Mouse (Mus musculus): Measurements from ENCODE around the gene Kctd5.

Kctd5 gene

DNA sequence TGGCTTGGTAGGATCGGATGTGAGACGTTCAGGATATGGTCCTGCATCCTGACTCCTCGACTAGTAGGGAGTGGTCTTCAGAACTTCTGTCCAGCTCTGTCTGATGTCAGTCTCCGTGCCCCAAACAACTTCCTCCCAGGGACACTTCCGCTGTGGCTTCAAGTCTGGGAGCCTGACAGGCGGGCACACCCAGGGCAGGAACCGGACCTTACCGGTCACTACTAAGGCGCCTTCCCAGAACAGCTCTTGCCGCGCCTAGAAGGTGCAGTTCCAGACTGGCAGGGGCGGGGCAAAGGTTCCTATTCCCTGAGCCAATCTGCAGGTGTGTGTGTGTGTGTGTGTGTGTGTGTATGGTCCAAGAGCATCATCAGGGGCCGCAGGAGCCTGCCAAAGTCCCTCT, 35.9 kb downstream of the Kctd5 start:
- DNase-seq (ENCODE audit: low spot score): peak; percentile 12

DNA sequence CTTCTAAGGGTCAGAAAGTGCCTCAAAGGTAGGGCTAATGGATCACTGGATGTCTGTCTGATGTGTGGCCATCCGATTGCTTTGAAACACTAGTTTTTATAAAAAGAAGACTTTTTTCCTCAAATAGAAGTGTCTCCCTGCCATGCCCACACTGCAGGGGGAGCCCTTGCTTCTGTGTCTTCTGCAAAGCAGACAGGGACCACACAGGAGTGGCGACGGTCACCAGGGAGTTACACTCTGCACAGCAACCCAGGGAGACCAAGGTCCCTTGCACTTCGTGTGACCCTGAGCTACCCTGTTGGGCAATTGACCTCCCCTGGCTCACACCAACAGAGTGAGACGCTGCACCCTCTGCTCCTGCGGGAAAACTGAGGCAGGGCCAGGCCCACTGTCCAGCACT, 36.3 kb downstream of the Kctd5 start:
- DNase-seq (ENCODE audit: low spot score): no peak

GRCm38 (mm10) chr17:24035087-24035486, 38.2 kb downstream of the Kctd5 start:
- DNase-seq (ENCODE audit: low spot score): no peak

- DNase-seq (ENCODE audit: low spot score): no peak
These were observed 42.7 kb downstream of the Kctd5 start for GRCm38 (mm10) chr17:24030551-24030950.

- no peak for DNase-seq (ENCODE audit: low spot score)
These were observed 43.8 kb downstream of the Kctd5 start for GRCm38 (mm10) chr17:24029477-24029876.

DNA sequence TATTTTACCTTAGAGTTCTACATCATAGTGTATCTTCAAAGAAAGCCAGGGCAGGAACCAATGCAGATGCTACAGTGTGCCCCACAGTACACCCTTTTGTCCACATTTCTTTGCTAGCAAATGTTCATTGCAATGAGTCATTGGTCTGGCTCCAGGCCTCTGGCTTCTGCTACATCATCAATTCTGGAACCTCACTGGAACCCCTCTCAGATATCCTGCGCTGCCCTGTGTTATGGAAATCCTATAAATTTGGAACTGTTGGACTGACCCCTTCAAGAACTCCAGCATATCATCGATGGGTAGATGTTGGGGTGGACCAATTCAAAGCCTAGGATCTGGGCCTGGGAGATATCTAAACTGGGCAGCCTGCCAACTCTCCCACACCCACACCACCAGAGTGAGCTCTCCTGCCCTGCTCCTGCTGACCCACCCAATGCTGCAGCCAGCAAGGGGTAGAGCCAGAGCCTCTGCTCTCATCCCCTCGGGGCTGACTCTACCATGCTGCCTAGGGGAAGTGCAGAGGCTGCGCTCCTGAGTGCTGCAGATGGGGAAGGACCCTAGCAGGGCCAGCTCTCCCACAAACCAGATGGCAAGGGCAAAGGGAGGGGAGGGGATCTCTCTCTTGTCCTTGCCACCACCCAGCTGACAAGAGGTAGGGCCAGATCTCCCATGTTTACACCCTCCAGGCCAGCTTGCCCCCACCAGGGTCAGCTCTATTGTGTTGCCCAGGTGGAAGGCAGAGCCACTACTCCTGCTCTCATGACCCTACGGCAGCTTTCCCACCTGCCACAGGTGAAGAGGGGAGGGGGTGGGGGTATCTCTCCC, 51.7 kb downstream of the Kctd5 start:
- peak; percentile 23 for DNase-seq (ENCODE audit: low spot score)

GRCm38 (mm10) chr17:24020696-24021095, 52.6 kb downstream of the Kctd5 start:
- DNase-seq (ENCODE audit: low spot score): peak; percentile 59

DNA sequence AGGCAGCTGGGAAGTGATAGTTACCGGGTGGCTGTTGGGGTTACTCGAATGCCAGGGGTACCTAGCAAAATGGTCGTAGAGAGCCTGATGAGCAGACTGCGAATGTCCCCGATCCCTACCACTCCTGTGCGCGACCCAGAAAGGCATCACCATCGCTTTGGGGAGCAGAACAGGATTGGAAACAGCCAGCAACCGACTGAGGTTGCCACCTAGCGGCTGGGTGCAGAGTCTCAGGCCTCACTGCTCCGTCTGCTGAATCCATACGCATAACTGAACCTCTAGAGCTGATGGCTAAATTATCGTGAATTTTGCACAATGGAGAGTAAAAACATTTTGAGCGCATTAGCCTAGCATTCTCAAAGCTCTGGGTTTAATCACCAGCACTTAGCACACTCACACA, 57.6 kb downstream of the Kctd5 start:
- DNase-seq (ENCODE audit: low spot score): peak; percentile 36

- DNase-seq (ENCODE audit: low spot score): no peak
These were observed 58.8 kb downstream of the Kctd5 start for GRCm38 (mm10) chr17:24014433-24014965.

- no peak for DNase-seq (ENCODE audit: low spot score)
These were observed 60.4 kb downstream of the Kctd5 start for GRCm38 (mm10) chr17:24012921-24013320.

- DNase-seq (ENCODE audit: low spot score): no peak
These were observed 63.7 kb downstream of the Kctd5 start for GRCm38 (mm10) chr17:24009617-24010016.

DNA sequence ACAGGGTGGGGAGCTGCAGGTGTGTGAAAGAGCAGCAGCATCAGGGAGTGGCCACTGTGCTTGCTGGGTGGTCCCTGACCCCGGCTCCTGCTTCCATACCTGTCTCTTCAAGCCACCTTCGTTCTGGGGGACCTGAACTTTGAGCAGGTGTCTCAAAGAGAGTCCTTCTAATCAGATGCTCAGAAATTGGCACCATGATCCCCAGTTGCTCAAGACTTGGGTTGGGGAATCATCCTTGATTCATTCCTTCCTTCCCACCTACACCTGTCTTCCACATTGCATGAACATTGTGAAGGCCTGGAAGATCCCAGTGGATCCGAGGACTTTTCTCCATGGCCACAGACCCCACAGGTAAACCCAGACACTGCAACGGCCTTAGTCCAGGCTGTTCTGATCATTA, 65.2 kb downstream of the Kctd5 start:
- DNase-seq (ENCODE audit: low spot score): no peak

DNA sequence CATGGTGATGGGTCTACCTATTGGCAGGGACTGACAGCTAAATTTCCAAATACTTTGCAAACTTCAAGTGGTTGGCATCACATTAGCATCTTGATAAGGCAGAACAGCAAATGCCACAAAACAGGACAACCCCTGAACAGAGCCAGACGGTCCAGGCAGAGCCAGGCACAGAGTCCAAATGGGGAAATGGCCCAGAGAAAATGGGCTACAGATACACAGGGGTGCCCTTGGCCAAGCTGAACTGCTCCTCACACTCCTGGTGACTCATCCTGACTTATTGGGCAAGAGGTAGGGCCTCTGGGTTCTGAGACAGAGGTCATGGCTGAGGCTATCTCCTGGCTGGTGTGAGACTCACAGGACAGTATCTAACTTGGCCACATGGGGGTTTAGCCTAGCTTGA, 65.9 kb downstream of the Kctd5 start:
- DNase-seq (ENCODE audit: low spot score): peak; percentile 55

DNA sequence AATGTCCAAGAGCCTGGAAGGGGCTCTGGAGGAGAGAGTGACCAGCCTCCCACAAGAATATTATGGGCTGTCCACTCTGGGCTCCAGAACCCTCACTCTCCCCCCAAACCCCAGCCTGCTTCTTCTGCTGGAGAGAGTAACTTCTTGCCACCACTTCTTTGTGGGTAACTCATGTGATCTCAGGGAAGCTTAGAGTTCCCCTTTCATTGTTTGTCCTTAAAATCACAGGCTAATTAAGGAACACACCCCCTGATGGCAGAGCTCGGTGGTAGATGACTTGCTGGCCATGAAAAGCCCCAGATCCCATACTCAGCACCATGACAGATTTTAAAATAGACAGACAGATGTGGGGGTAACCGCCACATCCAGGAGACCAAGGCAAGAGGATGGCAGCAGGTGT, 66.4 kb downstream of the Kctd5 start:
- peak; percentile 15 for DNase-seq (ENCODE audit: low spot score)

DNA sequence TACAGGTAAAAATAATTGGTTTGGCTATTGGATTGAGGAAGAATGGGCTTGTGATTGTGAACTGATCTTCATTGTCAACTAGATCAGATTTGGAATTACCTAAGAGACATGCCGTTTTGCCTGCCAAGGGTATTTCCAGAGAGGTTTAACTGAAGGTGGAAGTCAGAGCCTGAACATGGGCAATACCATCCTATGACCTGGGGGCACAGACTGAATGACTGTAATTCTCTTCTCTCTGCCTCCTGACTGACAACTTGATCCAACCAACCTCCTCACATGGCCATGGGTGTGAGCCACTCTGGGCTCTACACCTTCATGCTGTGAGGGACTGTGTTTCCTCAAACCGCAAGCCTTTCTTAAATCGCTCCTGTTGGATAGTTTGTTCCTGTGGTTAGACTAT, 68.2 kb downstream of the Kctd5 start:
- DNase-seq (ENCODE audit: low spot score): no peak

- DNase-seq (ENCODE audit: low spot score): no peak
These were observed 69.1 kb downstream of the Kctd5 start for GRCm38 (mm10) chr17:24004071-24004665.

- no peak for DNase-seq (ENCODE audit: low spot score)
These were observed 72.9 kb downstream of the Kctd5 start for GRCm38 (mm10) chr17:24000404-24000803.

- DNase-seq (ENCODE audit: low spot score): no peak
These were observed 74.9 kb downstream of the Kctd5 start for GRCm38 (mm10) chr17:23998383-23998782.

DNA sequence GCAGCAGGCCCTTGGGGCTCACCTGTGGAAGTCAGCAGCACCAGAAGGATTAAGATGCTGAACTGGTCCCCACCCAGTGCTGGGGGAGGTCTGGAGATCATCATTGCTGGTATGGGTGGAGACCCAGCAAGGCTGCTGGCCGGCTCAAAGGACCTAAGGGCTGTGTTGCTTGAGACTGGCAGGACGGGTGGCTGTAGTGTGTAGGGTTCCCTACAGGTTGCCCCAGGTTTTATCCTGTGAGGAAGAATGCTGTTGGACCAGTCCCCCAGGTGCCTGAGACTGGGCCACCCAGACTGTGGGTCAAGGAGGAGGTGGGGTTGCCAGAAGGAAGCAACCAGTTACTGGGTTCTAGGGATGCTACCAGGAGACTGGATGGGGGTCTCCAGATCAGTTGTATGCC, 75.4 kb downstream of the Kctd5 start, which contains the start of gene Prss22:
Gene Prss22 (minus strand): TSS at position 200 of the 400 bp plus-strand sequence.
- no peak for DNase-seq (ENCODE audit: low spot score)
